Mouse (Mus musculus) frontal cortex, adult 2 months (tissue): ENCODE measurements around the gene Gm14226. TPM values are rescaled to one million over a fixed set of nuclear protein-coding genes. Genes with fewer than 3 reads are reported as not detected.
"Not testable (repeated sequence)": the region's sequence is repeated elsewhere in the genome, so short reads cannot be mapped to it uniquely, and the experiment has no call there.

Source experiments
- DNase-seq, 2 experiments: peaks; one replicate each; pipeline ENCODE4 v3.0.0; 2022; ENCODE audit warnings: low spot score in 1 of 2; ENCODE audit errors: extremely low spot score in 1 of 2
- polyA plus RNA-seq: library from polyadenylated mRNA; depleted of rRNA; stranded (reverse); fragments of >200 nt; gene quantifications from 2 replicates; pipeline ENCODE4 v1.2.3, GENCODE M21; 2012

The Gm14226 gene
- polyA plus RNA-seq, 1 experiment = 0.06 TPM

DNA sequence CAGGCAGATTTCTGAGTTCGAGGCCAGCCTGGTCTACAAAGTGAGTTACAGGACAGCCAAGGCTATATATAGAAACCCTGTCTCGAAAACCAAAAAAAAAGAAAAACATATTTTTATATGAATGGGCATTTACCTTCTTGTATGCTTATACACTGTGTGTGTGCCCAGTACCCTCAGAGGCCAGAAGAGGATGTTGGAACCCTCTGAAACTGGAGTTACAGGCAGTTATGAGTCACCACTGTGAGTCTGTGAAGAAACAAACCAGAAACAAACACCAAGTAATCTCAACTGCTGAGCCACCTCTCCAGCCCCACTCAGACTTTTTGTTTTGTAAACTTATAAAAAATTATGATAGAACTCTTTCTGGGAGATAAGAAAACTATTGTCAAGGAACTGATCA is 28.7 kb downstream of the Gm14226 start:
- DNase-seq = no peak

DNA sequence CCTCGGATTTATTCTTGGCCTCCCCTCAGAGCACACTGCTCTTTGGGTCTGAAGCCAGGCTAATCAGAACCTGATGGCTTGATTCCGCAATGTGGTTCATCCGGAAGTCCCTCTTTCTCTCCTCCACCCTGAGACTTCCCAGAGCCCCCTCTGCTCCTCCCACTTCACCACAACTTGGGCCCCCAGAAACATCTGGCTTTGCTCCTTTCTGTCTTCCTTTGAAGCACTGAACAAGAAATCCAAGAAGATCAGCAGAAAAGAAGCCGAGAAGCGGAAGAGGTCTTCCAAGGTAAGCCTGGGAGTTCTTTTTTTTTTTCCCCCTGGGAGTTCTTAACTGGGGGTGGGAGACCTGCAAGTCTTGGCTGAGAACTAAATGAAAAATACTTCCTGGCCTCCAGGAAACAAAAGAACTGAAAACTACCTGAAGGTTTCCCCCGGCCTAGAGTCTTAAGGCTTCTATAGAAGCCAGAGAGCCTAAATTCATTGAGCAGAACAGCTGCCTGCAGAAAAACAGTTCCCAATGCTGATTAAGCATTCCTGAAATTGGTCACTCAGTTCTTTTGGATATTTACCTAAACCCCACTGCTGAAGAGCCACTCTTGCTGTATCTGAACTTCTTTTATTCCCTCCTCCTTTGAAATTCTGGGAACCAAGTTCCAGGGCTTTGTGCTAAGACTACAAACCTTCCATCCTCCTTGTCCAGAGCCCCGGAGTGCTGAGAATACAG is 29.5 kb downstream of the Gm14226 start:
- DNase-seq = no peak

DNA sequence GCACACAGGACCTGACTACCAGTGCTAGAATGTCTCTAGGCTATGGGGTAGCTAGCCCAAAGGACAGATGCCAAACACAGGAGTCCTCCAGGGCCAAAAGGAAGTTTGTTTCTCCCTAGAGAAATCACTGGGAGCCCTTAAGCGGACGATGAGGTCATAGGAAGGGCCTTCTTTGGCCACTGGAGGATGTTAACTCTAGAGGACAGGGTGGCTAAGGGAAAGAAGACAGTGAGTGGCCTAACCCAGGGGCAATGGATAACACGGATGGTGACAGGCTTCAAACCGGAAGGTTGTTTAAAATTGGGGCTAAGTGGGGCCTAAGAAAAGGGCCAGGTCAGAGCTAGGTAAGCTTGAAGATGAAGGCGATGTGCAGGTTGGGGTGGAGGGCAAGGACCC is 32.0 kb downstream of the Gm14226 start:
- DNase-seq = peak in 1 of 2 experiments; percentile 9

DNA sequence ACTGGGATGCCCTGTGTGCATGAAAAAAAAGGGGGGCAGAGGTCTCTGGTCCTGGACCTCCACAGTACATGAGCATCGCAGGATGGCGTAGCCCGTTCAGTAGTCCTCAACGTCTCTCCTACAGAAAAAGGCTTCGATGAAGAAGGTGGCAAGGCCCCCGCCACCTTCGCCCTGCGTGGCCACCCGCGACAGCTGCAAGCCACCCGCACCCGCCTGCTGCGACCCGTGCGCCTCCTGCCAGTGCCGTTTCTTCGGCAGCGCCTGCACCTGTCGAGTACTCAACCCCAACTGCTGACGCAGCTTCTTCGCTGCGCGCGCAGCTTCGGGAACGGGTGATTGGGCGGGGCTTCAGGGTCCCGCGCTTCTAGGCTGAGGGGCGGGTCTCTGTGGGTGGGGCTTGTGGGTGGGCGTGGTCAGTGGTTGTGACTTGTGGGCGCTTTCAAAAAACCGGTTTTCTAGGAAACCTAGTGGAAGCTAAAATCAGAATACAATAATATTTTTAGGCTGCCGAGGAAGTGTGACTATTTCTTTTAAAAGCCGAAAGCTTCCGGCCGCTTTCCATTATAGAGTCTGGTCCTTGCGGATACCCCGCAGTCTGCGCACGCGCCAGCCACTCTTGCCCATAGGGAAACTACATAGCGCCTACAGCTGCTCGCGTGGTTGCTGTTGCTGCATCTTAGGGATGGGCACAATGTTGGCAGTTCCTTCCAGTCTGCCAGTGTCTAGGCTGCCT is 32.6 kb downstream of the Gm14226 start:
- DNase-seq = peak; percentile 77 to 93

DNA sequence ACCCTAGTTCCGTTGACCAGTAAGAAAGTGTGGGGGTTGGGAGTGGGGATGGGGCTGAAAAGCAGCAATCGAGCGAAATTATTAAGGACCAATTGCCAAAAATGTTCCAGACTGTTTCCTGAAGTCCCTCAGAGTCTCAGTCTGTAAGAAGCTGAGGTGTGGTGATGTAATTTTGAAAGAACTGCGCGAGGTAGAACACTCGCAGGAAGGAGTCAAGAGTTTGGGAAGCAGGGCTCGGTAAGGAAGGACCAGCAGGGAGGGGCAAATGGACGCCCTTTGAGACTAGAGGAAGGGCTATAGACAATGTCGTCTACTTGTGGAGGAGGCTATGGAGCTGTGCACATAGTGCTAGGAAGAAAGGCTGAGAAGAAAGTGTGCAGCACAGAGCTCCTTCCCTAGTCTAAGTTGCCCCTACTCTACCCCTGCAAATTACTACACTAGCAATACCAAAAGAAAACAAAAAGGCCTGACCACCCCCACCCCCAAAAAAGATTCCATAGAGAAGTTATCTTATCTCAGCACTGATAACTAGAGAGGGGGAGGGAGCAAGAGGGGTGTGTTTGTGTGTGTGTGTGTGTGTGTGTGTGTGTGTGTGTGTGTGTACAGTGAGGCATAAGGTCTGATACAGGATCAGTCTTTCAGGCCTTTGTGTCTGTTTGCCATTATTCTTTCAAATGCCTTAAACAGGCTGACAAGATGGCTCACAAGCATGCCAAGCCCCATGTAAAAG is 33.7 kb downstream of the Gm14226 start:
- DNase-seq = no peak

DNA sequence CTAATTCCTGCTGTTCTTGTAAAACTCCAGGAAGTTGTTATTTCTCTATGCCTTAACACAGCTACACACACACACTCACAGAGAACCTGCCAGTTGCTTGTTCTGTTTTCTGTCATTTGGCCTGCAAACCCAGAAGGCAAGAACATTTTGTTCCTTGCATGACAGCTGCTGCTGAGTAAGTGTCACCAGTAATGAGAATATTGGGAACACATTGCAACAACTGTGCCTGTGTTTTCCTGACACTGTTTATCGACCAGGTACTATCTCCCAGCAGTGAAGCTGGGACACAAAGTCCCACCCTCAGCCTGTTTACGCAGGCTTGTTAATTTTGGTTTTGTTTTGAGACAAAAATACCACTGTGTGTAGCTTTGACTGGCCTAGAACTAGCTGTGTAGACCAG is 34.6 kb downstream of the Gm14226 start:
- DNase-seq = peak in 1 of 2 experiments; percentile 9

DNA sequence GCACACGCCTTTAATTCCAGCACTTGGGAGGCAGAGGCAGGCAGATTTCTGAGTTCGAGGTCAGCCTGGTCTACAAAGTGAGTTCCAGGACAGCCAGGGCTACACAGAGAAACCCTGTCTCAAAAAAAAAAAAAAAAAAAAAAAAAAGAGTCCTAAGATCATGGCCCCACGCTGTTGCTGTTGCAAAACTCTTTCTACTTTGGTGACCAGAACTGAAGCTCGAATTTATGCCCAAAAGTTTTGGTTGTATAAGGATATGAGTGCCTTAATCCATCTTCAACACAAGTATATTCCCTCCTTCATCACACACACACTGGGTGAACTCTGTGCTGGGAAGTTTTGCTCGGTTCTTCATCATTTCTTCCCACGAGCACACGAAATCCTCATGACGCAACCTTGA is 35.4 kb downstream of the Gm14226 start:
- DNase-seq = not testable (repeated sequence)

DNA sequence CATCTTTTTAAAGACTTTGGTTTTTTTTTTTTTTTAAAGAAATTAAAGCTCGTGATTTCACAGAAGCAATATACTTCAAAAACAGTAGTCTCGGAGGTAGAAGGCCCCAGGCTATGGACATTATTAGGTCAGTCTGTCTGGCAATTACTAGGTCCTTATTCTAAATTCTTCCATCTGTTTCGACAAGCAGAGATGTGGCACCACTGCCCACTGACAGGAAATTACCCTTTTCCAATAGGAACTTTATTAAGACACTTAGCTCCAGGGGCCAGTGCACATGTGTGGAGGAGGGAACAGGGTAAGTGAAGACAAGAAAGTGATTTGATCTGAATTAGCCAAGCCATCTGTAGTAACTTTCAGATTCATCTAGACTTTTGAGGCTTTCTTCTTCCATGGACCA is 36.6 kb downstream of the Gm14226 start:
- no peak for DNase-seq

DNA sequence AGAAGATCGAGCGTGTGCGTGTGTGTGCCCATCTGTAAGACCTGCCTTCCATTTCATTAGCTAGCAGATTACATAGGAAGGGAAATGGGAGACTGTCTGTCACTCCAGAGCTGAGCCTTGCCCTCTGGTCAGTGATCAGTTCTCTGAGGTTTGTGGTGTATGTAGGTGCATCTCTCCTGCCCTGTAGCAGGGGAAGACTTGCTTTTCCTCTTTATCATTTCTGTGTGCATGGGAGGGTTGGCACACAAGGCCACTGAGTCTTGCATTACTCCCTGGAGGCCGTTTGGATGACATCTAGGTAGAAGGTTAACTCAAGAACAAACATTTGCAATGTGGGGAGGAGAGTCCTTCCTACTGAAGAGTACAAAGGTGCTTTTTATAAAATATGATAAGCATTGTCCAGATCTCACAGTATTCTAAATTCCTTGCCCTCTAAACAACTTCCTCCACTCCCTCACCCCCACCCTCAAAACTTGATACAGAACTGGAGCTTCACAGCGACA is 38.1 kb downstream of the Gm14226 start:
- DNase-seq = no peak

DNA sequence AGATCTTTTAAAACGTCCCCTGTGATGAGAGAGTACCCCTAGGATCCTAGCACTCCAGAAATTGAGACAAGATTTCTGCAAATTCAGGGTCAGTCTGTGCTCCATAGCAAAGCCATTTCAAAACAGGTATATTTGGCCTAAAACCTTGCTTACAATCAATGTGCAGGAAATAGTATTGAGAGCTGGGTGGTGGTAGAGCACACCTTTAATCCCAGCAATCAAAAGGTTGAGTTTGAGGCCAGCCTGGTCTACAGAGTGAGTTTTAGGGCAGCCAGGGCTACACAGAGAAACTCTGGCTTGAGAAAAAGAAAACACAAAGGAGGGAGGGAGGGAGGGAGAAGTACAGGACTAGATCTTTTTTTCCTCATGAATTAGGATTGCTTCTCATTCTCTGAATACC is 39.3 kb downstream of the Gm14226 start:
- DNase-seq = no peak

DNA sequence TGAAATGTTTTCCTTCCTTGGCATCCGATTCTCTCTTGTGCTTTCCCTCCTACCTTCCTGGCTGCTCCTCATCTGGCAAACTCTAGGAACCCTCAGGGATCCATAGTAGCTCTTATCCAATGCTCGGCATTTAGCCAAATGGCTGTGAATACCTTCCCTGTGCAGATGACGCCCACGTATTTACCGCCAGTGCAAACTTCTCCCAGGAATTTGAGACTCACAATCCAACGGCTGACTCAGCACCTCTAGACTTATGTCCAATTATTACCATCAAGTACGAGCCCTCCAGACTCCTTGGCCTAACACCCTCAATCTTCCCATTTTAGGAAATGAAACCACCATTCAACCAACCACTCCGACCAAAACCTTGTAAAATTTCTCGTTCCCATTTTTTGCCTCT is 53.0 kb downstream of the Gm14226 start:
- peak in 1 of 2 experiments; percentile 17 for DNase-seq

DNA sequence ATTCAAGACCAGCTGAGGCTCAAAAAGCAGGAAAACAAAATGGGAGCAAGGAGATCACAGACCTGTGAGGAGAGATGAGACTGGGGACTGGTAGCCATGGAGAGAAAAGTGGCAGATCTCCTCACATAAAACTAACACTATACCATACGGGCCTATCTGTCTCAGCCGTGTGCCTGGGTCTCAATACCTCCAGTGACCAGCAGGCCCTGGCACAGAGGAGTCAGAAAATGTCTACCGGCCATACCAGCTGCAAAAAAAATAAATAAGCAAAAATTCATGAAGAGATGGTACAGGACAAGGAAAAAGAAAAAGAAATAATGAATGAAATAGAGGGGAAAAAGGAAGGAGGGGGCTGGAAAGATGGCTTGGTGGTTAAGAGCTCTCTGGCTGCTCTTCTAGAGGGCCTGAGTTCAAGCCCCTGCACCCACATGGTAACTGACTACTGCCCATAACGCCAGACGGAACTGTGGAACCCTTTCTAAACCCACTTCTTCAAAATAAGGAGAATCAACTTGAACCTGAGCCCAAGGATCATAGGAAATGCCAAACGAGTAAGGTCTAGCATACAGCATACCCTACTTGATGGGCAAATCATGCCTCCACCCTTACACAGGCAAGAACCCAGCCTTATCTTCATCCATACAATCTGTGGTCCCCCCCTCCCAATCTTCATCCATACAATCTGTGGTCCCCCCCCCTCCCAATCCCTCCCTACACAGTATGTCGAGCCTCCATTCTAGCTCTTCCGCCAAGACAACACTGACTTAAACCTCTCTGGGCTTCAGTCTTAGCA is 54.5 kb downstream of the Gm14226 start:
- DNase-seq = no peak

DNA sequence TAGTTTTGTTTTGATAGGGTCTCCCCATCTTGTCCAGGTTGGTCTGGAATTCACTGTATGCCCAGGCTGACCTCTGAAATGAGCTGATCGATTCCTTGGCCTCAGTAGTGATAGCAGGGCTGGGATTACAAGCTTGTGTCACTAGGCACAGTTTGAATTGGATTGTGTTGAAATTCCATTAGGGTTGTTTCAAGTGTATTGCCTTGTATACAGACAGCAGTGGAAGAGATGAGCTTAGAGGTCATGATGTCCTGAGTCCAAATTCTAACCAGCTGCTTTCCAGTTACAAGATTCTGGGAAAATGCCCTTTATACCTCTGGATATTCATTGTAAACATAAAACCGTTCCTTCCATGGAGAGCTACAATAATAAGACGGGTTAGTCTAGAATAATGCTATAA is 55.3 kb downstream of the Gm14226 start:
- no peak for DNase-seq

DNA sequence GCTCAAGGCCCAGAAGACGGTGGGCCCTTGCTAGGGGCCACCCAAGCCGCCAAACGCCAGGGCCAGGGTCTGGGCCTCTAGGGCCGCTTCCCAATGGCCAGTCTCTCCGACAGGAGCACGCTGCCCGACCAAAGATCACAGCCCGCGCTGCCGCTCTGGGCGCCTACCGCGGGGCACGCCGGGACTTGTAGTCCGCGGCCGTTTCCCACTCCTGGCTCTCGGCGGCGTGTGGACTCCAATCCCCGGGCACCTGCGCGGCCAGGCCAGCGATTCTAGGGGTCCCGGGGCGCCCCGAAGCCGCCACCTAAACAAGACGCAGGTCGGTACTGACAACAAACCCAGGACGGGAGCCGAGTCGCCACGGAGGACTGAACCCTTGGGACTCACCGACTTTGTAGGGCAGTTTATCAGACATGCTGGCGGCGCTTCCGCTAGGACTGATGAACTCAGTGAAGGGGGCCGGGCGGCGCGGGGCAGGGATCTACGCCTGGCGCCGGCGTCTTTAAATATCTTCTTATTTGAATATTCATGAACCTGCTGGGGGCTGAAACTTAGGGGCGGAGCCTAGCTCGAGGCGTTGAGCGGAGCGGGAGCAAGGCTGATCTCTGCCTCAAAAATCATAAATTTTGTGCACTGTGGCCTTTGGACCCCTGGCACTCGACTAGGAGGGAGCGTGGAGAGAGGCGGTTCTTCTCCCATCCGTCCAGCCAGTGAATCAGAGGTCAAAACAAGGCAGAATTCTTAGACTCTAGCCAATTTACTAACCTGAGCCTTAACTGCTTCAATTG is 56.1 kb downstream of the Gm14226 start, which contains the start of gene Ahcy:
Ahcy (minus strand) TSS at position 520 of the 788 bp plus-strand sequence.
- peak; percentile 82 to 88 for DNase-seq

DNA sequence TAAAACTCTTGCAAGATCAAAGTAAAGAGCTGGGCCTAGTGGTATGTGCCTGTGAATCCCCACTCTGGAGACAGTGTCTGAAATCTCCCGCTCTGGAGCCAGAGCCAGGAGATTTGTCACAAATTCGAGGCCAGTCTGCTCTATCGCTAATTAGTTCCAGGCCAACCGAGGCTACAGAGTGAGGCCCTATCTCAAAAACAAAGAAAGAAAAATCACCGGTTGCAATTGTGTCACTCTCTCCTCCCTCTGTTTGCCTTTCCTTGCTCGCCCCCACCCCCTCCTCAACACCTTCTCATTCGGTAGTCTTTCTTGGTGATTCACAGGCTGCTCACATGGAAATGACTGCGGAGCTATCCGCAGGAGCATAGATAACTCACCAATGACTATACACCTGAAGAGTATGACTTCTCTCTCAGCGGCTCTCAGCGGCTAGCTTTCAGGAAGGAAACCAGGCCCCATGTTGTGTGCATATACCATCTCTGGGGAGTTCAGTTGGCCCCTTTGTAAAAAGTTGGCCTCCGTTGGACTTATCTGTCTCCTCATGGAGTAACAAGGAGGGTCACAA is 56.8 kb downstream of the Gm14226 start:
- DNase-seq = peak in 1 of 2 experiments; percentile 36

DNA sequence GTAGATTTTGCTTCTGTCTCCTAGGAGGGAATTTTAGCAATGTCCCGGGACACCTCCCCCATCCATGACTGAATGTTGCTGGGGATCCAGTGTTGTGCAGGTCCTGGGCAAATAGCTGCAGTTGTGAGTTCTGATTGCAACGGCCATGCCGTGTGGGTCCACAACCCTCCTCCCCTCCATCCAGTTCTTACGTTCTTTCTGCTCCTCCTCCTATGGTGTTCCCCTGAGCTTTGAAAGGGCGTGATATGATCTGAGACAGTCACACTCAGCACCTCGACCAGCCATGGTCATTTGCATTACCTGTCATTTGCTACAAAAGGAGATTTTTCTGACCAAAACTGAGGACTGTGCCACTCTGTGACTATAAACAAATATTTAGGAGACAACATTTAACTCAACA is 57.6 kb downstream of the Gm14226 start:
- DNase-seq = no peak
